Mouse (Mus musculus): ENCODE data around the gene Entpd3.

Entpd3 gene

GRCm38 (mm10) chr9:120579808-120580207 lies 40.2 kb downstream of the Entpd3 start:
- DNase-seq (ENCODE audit: low spot score), result no peak

- no peak for DNase-seq (ENCODE audit: low spot score)
Observed at GRCm38 (mm10) chr9:120581941-120582618, 42.5 kb downstream of the Entpd3 start.

GRCm38 (mm10) chr9:120582619-120583308 lies 43.1 kb downstream of the Entpd3 start:
- DNase-seq (ENCODE audit: low spot score), result peak; percentile 76

- no peak for DNase-seq (ENCODE audit: low spot score)
Observed at GRCm38 (mm10) chr9:120583314-120583713, 43.7 kb downstream of the Entpd3 start.

GRCm38 (mm10) chr9:120586546-120586945 lies 46.9 kb downstream of the Entpd3 start:
- DNase-seq (ENCODE audit: low spot score), result peak; percentile 71

GRCm38 (mm10) chr9:120591490-120591889 lies 51.9 kb downstream of the Entpd3 start:
- peak; percentile 81 for DNase-seq (ENCODE audit: low spot score)

GRCm38 (mm10) chr9:120593383-120594101 lies 53.9 kb downstream of the Entpd3 start:
- no peak for DNase-seq (ENCODE audit: low spot score)

- DNase-seq (ENCODE audit: low spot score), result no peak
Observed at GRCm38 (mm10) chr9:120594839-120595238, 55.2 kb downstream of the Entpd3 start.

- DNase-seq (ENCODE audit: low spot score), result no peak
Observed at GRCm38 (mm10) chr9:120595306-120595705, 55.7 kb downstream of the Entpd3 start.

GRCm38 (mm10) chr9:120601488-120602171 lies 62.0 kb downstream of the Entpd3 start:
- DNase-seq (ENCODE audit: low spot score), result peak; percentile 76

- DNase-seq (ENCODE audit: low spot score), result no peak
Observed at GRCm38 (mm10) chr9:120602172-120602838, 62.7 kb downstream of the Entpd3 start.

GRCm38 (mm10) chr9:120602839-120603511 lies 63.4 kb downstream of the Entpd3 start:
- peak; percentile 89 for DNase-seq (ENCODE audit: low spot score)

- DNase-seq (ENCODE audit: low spot score), result no peak
Observed at GRCm38 (mm10) chr9:120603512-120603908, 63.9 kb downstream of the Entpd3 start.

GRCm38 (mm10) chr9:120603956-120604355 lies 64.3 kb downstream of the Entpd3 start:
- DNase-seq (ENCODE audit: low spot score), result peak; percentile 23

- no peak for DNase-seq (ENCODE audit: low spot score)
Observed at GRCm38 (mm10) chr9:120611055-120611454, 71.4 kb downstream of the Entpd3 start.

GRCm38 (mm10) chr9:120614059-120614458 lies 74.4 kb downstream of the Entpd3 start:
- no peak for DNase-seq (ENCODE audit: low spot score)

All from urinary bladder, postnatal 25 days (tissue).